Mouse (Mus musculus) midbrain, embryonic 13.5 days (tissue): ENCODE data around the gene Mepce. TPM values are rescaled to one million over a fixed set of nuclear protein-coding genes. Genes with fewer than 3 reads are reported as not detected.

Experiments
- polyA plus RNA-seq: library from polyadenylated mRNA; unstranded; fragments of >200 nt; fragmentation: Nextera tagmentation; extraction: Ambion mirVana; gene quantifications from 2 replicates; pipeline ENCODE4 v1.2.1, GENCODE M21; 2015

Gene Mepce
- polyA plus RNA-seq, 1 experiment from 2014 or later, result 11.0 TPM

Other genes with a start within 250 kb of the Mepce start
- gene Actl6b, start 234.1 kb downstream of the Mepce start, polyA plus RNA-seq, result 231 and 235 TPM in 2 replicates
- gene Tfr2, start 217.8 kb downstream of the Mepce start, polyA plus RNA-seq, result 2.4 and 3.6 TPM in 2 replicates
- gene Mospd3, start 186.6 kb downstream of the Mepce start, polyA plus RNA-seq, result 37.6 and 43.1 TPM in 2 replicates
- 9.0 and 10.5 TPM in 2 replicates for gene Pcolce, start 173.9 kb downstream of the Mepce start, polyA plus RNA-seq
- 0.23 and 0.32 TPM in 2 replicates for gene Fbxo24, start 158.7 kb downstream of the Mepce start, polyA plus RNA-seq
- 18.7 and 21.4 TPM in 2 replicates for gene Lrch4, start 158.5 kb downstream of the Mepce start, polyA plus RNA-seq
- 9.2 and 9.9 TPM in 2 replicates for gene Gm20605, start 158.5 kb downstream of the Mepce start, polyA plus RNA-seq
- gene Sap25, start 146.3 kb downstream of the Mepce start, polyA plus RNA-seq, result 2.7 and 10.9 TPM in 2 replicates
- gene Irs3, start 141.9 kb downstream of the Mepce start, polyA plus RNA-seq, result not detected in 2 replicates
- 19.5 and 19.6 TPM in 2 replicates for gene Agfg2, start 102.9 kb downstream of the Mepce start, polyA plus RNA-seq
- 39.9 and 42.3 TPM in 2 replicates for gene Nyap1, start 46.0 kb downstream of the Mepce start, polyA plus RNA-seq
- gene Tsc22d4, start 41.9 kb downstream of the Mepce start, polyA plus RNA-seq, result 44.2 and 54.0 TPM in 2 replicates
- gene Ppp1r35, start 8.8 kb downstream of the Mepce start, polyA plus RNA-seq, result 43.4 and 48.9 TPM in 2 replicates
- gene Zcwpw1, start 143 bp upstream of the Mepce start, polyA plus RNA-seq, result 10.9 and 12.0 TPM in 2 replicates
- 0.42 TPM in 1 of 2 replicates, not detected in the other for gene Pilra, start 48.6 kb upstream of the Mepce start, polyA plus RNA-seq
- gene Pilrb1, start 70.5 kb upstream of the Mepce start, polyA plus RNA-seq, result not detected in 2 replicates
- gene Pilrb2, start 84.2 kb upstream of the Mepce start, polyA plus RNA-seq, result not detected in 2 replicates
- gene Cyp3a13, start 134.0 kb upstream of the Mepce start, polyA plus RNA-seq, result 0.06 TPM in 1 of 2 replicates, not detected in the other
- 0.08 and 0.23 TPM in 2 replicates for gene Gjc3, start 175.4 kb upstream of the Mepce start, polyA plus RNA-seq
- gene Azgp1, start 193.9 kb upstream of the Mepce start, polyA plus RNA-seq, result not detected in 2 replicates
- not detected in 2 replicates for gene Smok3a, start 233.6 kb upstream of the Mepce start, polyA plus RNA-seq
- not detected in 2 replicates for gene Smok3b, start 233.8 kb upstream of the Mepce start, polyA plus RNA-seq